Mouse (Mus musculus) kidney, embryonic 15.5 days (tissue): Measurements from ENCODE around the gene Brd4. TPM values are rescaled to one million over a fixed set of nuclear protein-coding genes. Genes with fewer than 3 reads are reported as not detected.

Experiments used
- ATAC-seq: fragments of 200-750 bp; cut with Nextera tagmentation; replicated peaks from 2 replicates; pipeline ENCODE4 v1.8.0; 2017; ENCODE audit warnings: moderate TSS enrichment; ENCODE audit not compliant: low FRiP score
- H3K27ac ChIP-seq: fragments of 300-500 bp; sonication (generic); 2 replicates; pipeline ENCODE4 v1.5.1; 2015; ENCODE audit warnings: mild to moderate bottlenecking, inconsistent platforms
- H3K27me3 ChIP-seq: fragments of 300-500 bp; sonication (generic); 2 replicates; pipeline ENCODE4 v1.6.1; 2015; ENCODE audit warnings: inconsistent platforms
- H3K36me3 ChIP-seq: fragments of 300-500 bp; sonication (generic); 2 replicates; pipeline ENCODE4 v1.6.1; 2015; ENCODE audit warnings: inconsistent platforms
- H3K4me1 ChIP-seq: fragments of 300-500 bp; sonication (generic); 2 replicates; pipeline ENCODE4 v1.6.1; 2015; ENCODE audit warnings: inconsistent platforms
- H3K4me2 ChIP-seq: fragments of 300-500 bp; sonication (generic); 2 replicates; pipeline ENCODE4 v1.6.1; 2015; ENCODE audit warnings: moderate library complexity, mild to moderate bottlenecking, inconsistent platforms
- H3K4me3 ChIP-seq: fragments of 300-500 bp; sonication (generic); replicated peaks from 2 replicates; pipeline ENCODE4 v1.5.1; 2015; ENCODE audit warnings: mild to moderate bottlenecking, inconsistent platforms
- H3K9ac ChIP-seq: fragments of 300-500 bp; sonication (generic); 2 replicates; pipeline ENCODE4 v1.6.1; 2015; ENCODE audit warnings: mild to moderate bottlenecking, inconsistent platforms
- H3K9me3 ChIP-seq: fragments of 300-500 bp; sonication (generic); replicated peaks from 2 replicates; pipeline ENCODE4 v1.6.1; 2016; ENCODE audit warnings: inconsistent platforms
- WGBS: fragments of 180-500 bp; shearing (Covaris S2); methylation state at CpG from one replicate; pipeline ENCODE4 v1.1.7; 2015; ENCODE audit warnings: mixed read lengths; 5-methylcytosine and 5-hydroxymethylcytosine counted together
- polyA plus RNA-seq: library from polyadenylated mRNA; unstranded; fragments of >200 nt; fragmentation: Nextera tagmentation; extraction: Ambion mirVana; gene quantifications from 2 replicates; pipeline ENCODE4 v1.2.1, GENCODE M21; 2015

Gene Brd4
- polyA plus RNA-seq, 1 experiment from 2014 or later: 100 TPM

- no peak overlapping the region for H3K4me2 ChIP-seq
- H3K4me3 ChIP-seq: no peak overlapping the region
- WGBS: 93% methylated on average over 8 of the region's 8 CpGs
- H3K27ac ChIP-seq: no peak overlapping the region
- no peaks in the 10 kb centered on the region for H3K4me1 ChIP-seq
- no peaks in the 10 kb centered on the region for H3K9me3 ChIP-seq
- H3K36me3 ChIP-seq: peaks cover 100% of the 10 kb centered on the region
- H3K9ac ChIP-seq: no peak overlapping the region
- no peaks in the 10 kb centered on the region for H3K27me3 ChIP-seq
- ATAC-seq: no peak
These were observed 28.3 kb upstream of the Brd4 start for GRCm38 (mm10) chr17:32312801-32313200.

GRCm38 (mm10) chr17:32307963-32308362, 23.4 kb upstream of the Brd4 start:
- ATAC-seq: no peak
- no peak overlapping the region for H3K4me2 ChIP-seq
- peaks cover 100% of the 10 kb centered on the region for H3K36me3 ChIP-seq
- 93% methylated on average over 4 of the region's 4 CpGs for WGBS
- H3K9me3 ChIP-seq: no peaks in the 10 kb centered on the region
- H3K4me1 ChIP-seq: no peaks in the 10 kb centered on the region
- H3K9ac ChIP-seq: no peak overlapping the region
- H3K27me3 ChIP-seq: no peaks in the 10 kb centered on the region
- no peak overlapping the region for H3K4me3 ChIP-seq
- H3K27ac ChIP-seq: no peak overlapping the region

GRCm38 (mm10) chr17:32298125-32298524, 13.6 kb upstream of the Brd4 start:
- Histone ChIP-seq H3K27ac (no peak overlapping the region), H3K4me1 (no peaks in the 10 kb centered on the region), H3K9me3 (no peaks in the 10 kb centered on the region), H3K9ac (no peak overlapping the region), H3K36me3 (peaks cover 3% of the 10 kb centered on the region; the same call in 1 of the 2 replicates), H3K4me2 (no peak overlapping the region), H3K27me3 (no peaks in the 10 kb centered on the region), H3K4me3 (no peak overlapping the region)
- WGBS: 86% methylated on average over 1 of the region's 1 CpGs
- ATAC-seq: no peak

- Histone ChIP-seq H3K27ac (no peak overlapping the region), H3K9me3 (no peaks in the 10 kb centered on the region), H3K4me2 (no peak overlapping the region), H3K4me3 (no peak overlapping the region), H3K4me1 (no peaks in the 10 kb centered on the region), H3K36me3 (no peaks in the 10 kb centered on the region), H3K9ac (no peak overlapping the region), H3K27me3 (no peaks in the 10 kb centered on the region)
- WGBS: 88% methylated on average over 2 of the region's 2 CpGs
- ATAC-seq: no peak
These were observed 11.4 kb upstream of the Brd4 start for GRCm38 (mm10) chr17:32295901-32296300.

GRCm38 (mm10) chr17:32295160-32295559, 10.6 kb upstream of the Brd4 start:
- WGBS: 81% methylated on average over 4 of the region's 4 CpGs
- H3K9me3 ChIP-seq: no peaks in the 10 kb centered on the region
- no peaks in the 10 kb centered on the region for H3K36me3 ChIP-seq
- no peaks in the 10 kb centered on the region for H3K4me1 ChIP-seq
- no peak overlapping the region for H3K27ac ChIP-seq
- H3K27me3 ChIP-seq: no peaks in the 10 kb centered on the region
- no peak overlapping the region for H3K9ac ChIP-seq
- no peak overlapping the region for H3K4me3 ChIP-seq
- H3K4me2 ChIP-seq: no peak overlapping the region
- no peak for ATAC-seq

GRCm38 (mm10) chr17:32285138-32285670, 682 bp upstream of the Brd4 start:
- Histone ChIP-seq H3K4me3 (peak overlapping the region; percentile 98), H3K27me3 (no peaks in the 10 kb centered on the region), H3K36me3 (no peaks in the 10 kb centered on the region), H3K4me1 (peaks cover 31% of the 10 kb centered on the region), H3K4me2 (peak overlapping the region; percentile 72), H3K27ac (peak overlapping the region; percentile 99), H3K9ac (peak overlapping the region; percentile 100), H3K9me3 (no peaks in the 10 kb centered on the region)
- ATAC-seq: no peak
- WGBS: 51% methylated on average over 6 of the region's 6 CpGs

- no peaks in the 10 kb centered on the region for H3K9me3 ChIP-seq
These were observed 726 bp downstream of the Brd4 start for GRCm38 (mm10) chr17:32283771-32284221.

GRCm38 (mm10) chr17:32283341-32283740, 1.2 kb downstream of the Brd4 start:
- ATAC-seq: peak; percentile 28; the same call in 1 of the 2 replicates
- Histone ChIP-seq H3K9ac (peak overlapping the region; percentile 100), H3K36me3 (no peaks in the 10 kb centered on the region), H3K4me1 (peaks cover 35% of the 10 kb centered on the region), H3K9me3 (no peaks in the 10 kb centered on the region), H3K27me3 (no peaks in the 10 kb centered on the region), H3K4me2 (peak overlapping the region; percentile 72), H3K27ac (peak overlapping the region; percentile 99), H3K4me3 (peak overlapping the region; percentile 98)
- WGBS: 9% methylated on average over 7 of the region's 7 CpGs

More at GRCm38 (mm10) chr17:32283771-32284221, 726 bp downstream of the Brd4 start:
- ATAC-seq: peak; percentile 74
- peak overlapping the region; percentile 72 for H3K4me2 ChIP-seq
- peaks cover 35% of the 10 kb centered on the region for H3K4me1 ChIP-seq
- peak overlapping the region; percentile 100 for H3K9ac ChIP-seq
- no peaks in the 10 kb centered on the region for H3K27me3 ChIP-seq
- H3K36me3 ChIP-seq: no peaks in the 10 kb centered on the region
- H3K27ac ChIP-seq: peak overlapping the region; percentile 99
- H3K4me3 ChIP-seq: peak overlapping the region; percentile 98
- WGBS: 0% methylated on average over 19 of the region's 41 CpGs

GRCm38 (mm10) chr17:32281611-32282310, 2.8 kb downstream of the Brd4 start:
- no peak for ATAC-seq
- Histone ChIP-seq H3K9ac (no peak overlapping the region), H3K4me3 (no peak overlapping the region), H3K4me2 (no peak overlapping the region; the same call in 1 of the 2 replicates), H3K27me3 (no peaks in the 10 kb centered on the region), H3K27ac (no peak overlapping the region), H3K36me3 (no peaks in the 10 kb centered on the region), H3K4me1 (peaks cover 35% of the 10 kb centered on the region), H3K9me3 (no peaks in the 10 kb centered on the region)
- 73% methylated on average over 4 of the region's 4 CpGs for WGBS

GRCm38 (mm10) chr17:32281126-32281525, 3.4 kb downstream of the Brd4 start:
- no peak overlapping the region for H3K9ac ChIP-seq
- H3K4me2 ChIP-seq: no peak overlapping the region
- no peak overlapping the region for H3K4me3 ChIP-seq
- peaks cover 34% of the 10 kb centered on the region for H3K4me1 ChIP-seq
- WGBS: 80% methylated on average over 2 of the region's 2 CpGs
- ATAC-seq: no peak
- H3K36me3 ChIP-seq: no peaks in the 10 kb centered on the region
- no peak overlapping the region for H3K27ac ChIP-seq
- no peaks in the 10 kb centered on the region for H3K9me3 ChIP-seq
- no peaks in the 10 kb centered on the region for H3K27me3 ChIP-seq

- no peak for ATAC-seq
- H3K27me3 ChIP-seq: no peaks in the 10 kb centered on the region
- H3K4me3 ChIP-seq: no peak overlapping the region
- WGBS: 87% methylated on average over 3 of the region's 3 CpGs
- H3K36me3 ChIP-seq: no peaks in the 10 kb centered on the region
- H3K9me3 ChIP-seq: no peaks in the 10 kb centered on the region
- no peak overlapping the region for H3K9ac ChIP-seq
- no peak overlapping the region for H3K27ac ChIP-seq
- H3K4me1 ChIP-seq: peaks cover 31% of the 10 kb centered on the region
- no peak overlapping the region for H3K4me2 ChIP-seq
These were observed 3.9 kb downstream of the Brd4 start for GRCm38 (mm10) chr17:32280575-32280974.

GRCm38 (mm10) chr17:32277201-32277600, 7.3 kb downstream of the Brd4 start:
- no peaks in the 10 kb centered on the region for H3K9me3 ChIP-seq
- ATAC-seq: no peak
- no peaks in the 10 kb centered on the region for H3K36me3 ChIP-seq
- H3K4me2 ChIP-seq: no peak overlapping the region
- no peak overlapping the region for H3K4me3 ChIP-seq
- H3K4me1 ChIP-seq: peaks cover 18% of the 10 kb centered on the region
- 92% methylated on average over 1 of the region's 1 CpGs for WGBS
- no peak overlapping the region for H3K27ac ChIP-seq
- no peak overlapping the region for H3K9ac ChIP-seq
- H3K27me3 ChIP-seq: no peaks in the 10 kb centered on the region
